Mouse (Mus musculus) MEL (cell line): ENCODE results near the gene Vgll4.

Experiments
- CTCF ChIP-seq, 3 experiments: IDR thresholded peaks in 2 of 3; conservative IDR thresholded peaks in 1 of 3; 2 replicates each; pipeline ENCODE4 v1.5.1; 2011 to 2012; ENCODE audit warnings: low read length in 3 of 3, low read depth in 2 of 3, mild to moderate bottlenecking in 2 of 3, improper control_type of control experiment in 1 of 3, inconsistent platforms in 1 of 3, mixed read lengths in 1 of 3, moderate library complexity in 1 of 3; ENCODE audit not compliant: control insufficient read depth in 1 of 3, insufficient read depth in 1 of 3, poor library complexity in 1 of 3, severe bottlenecking in 1 of 3
- KAT2A ChIP-seq: conservative IDR thresholded peaks from 2 replicates; pipeline ENCODE4 v1.6.1; 2012; ENCODE audit warnings: low read depth, low read length, improper control_type of control experiment, inconsistent platforms
- MAFK ChIP-seq: IDR thresholded peaks from 2 replicates; pipeline ENCODE4 v1.6.1; 2011; ENCODE audit warnings: low read depth, mild to moderate bottlenecking, low read length, improper control_type of control experiment, borderline replicate concordance
- MAX ChIP-seq: IDR thresholded peaks from 2 replicates; pipeline ENCODE4 v1.6.1; 2011; ENCODE audit warnings: low read length, improper control_type of control experiment
- NELFE ChIP-seq: IDR thresholded peaks from 2 replicates; pipeline ENCODE4 v1.6.1; 2011; ENCODE audit warnings: low read depth, low read length, improper control_type of control experiment
- POLR2AphosphoS2 ChIP-seq: IDR thresholded peaks from 2 replicates; pipeline ENCODE4 v1.6.1; 2011; ENCODE audit warnings: low read length, improper control_type of control experiment
- POLR2AphosphoS5 ChIP-seq: IDR thresholded peaks from 2 replicates; pipeline ENCODE4 v1.6.1; 2012; ENCODE audit warnings: low read depth, borderline replicate concordance, mild to moderate bottlenecking, inconsistent platforms, low read length, moderate library complexity, mixed read lengths
- TCF12 ChIP-seq: IDR thresholded peaks from 2 replicates; pipeline ENCODE4 v1.6.1; 2014; ENCODE audit warnings: low read depth, mild to moderate bottlenecking, inconsistent platforms, low read length, improper control_type of control experiment, moderate library complexity
- ZC3H11A ChIP-seq: IDR thresholded peaks from 2 replicates; pipeline ENCODE4 v1.6.1; 2012; ENCODE audit warnings: low read depth, mild to moderate bottlenecking, inconsistent platforms, low read length, improper control_type of control experiment
- ZMIZ1 ChIP-seq: IDR thresholded peaks from 2 replicates; pipeline ENCODE4 v1.6.1; 2012; ENCODE audit warnings: low read depth, mild to moderate bottlenecking, inconsistent platforms, low read length, improper control_type of control experiment, moderate library complexity
- ZNF384 ChIP-seq: IDR thresholded peaks from 2 replicates; pipeline ENCODE4 v1.6.1; 2012; ENCODE audit warnings: low read depth, mild to moderate bottlenecking, inconsistent platforms, low read length, improper control_type of control experiment

GRCm38 (mm10) chr6:114883261-114883740 lies 86.5 kb downstream of the Vgll4 start:
- TF ChIP-seq POLR2AphosphoS2: no peak
- TF ChIP-seq CTCF (IDR thresholded peaks at IDR 0.05 in 2 of 3, conservative IDR thresholded peaks at IDR 0.05 in 1 of 3; ENCODE audit: control insufficient read depth in 1 of 3, insufficient read depth in 1 of 3, low read depth in 2 of 3, low read length in 3 of 3, poor library complexity in 1 of 3, severe bottlenecking in 1 of 3): no peak
- TF ChIP-seq MAX: no peak
- TF ChIP-seq NELFE: no peak
- no peak for TF ChIP-seq ZMIZ1
- no peak for TF ChIP-seq ZNF384
- no peak for TF ChIP-seq POLR2AphosphoS5
- TF ChIP-seq ZC3H11A: no peak
- TF ChIP-seq MAFK: no peak
- no peak for TF ChIP-seq KAT2A
- TF ChIP-seq TCF12: no peak
